Mouse (Mus musculus): ENCODE results near the gene Tbck. TPM values are rescaled to one million over a fixed set of nuclear protein-coding genes. Genes with fewer than 3 reads are reported as not detected.
A peak's percentile ranks its signal among the peaks of the same experiment; 100 is the strongest.

The Tbck gene
- polyA plus RNA-seq (2015; fragmentation: Nextera tagmentation; extraction: Ambion mirVana), result 36.8 and 38.0 TPM in 2 replicates

DNA sequence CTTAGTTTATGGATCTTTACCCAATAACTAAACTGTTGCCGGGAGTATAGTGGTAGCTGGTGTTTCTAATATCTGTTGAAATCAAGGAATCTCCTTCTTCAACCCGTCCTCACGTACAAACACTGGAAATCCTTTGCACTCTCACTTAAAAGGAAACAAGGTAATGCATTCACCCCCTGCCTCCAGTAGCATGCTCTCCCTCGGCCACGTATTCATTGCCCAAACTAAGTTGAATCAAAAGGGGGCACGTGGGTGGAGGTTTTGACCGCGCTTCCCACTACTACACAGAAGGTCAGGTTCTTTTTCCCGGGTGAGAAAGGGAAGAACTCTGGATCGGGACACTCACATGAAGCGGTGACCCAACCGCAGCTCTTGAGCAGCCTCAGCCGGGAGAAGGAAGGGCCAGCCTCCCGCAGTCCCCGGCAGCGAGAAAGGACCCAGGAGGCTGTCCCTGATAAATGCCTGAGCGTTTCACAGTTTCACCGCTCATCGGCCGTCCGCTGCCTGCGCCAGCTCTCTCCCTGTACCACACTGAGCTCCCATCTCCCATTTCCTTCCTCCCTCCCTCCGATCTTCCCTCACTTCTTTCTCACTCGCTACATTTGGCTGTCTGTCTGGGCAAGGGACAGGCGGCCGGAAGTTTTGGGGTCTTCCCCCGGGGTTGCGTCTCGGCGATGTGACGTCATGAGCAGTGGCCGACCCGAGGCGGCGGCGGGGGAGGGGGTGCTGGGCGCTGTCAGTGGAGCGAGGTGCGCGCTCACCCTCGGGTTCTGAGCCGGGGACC, at the start of gene Tbck:
TSS of gene Tbck (plus strand) at position 698 of the 784 bp plus-strand sequence.
- under 1% methylated on average over 42 of the region's 42 CpGs for WGBS
- ATAC-seq, result peak; percentile 97
- 0 out of 2 replicates have a peak, but pooled peaks cover 3% of the 10 kb centered on the region for H3K36me3 ChIP-seq
- H3K4me3 ChIP-seq (replicated peaks), result peak within 1 kb of the TSS; percentile 69
- H3K27me3 ChIP-seq, result no peaks in the 10 kb centered on the region
- H3K9me3 ChIP-seq, result no peaks in the 10 kb centered on the region
- peaks cover 22% of the 10 kb centered on the region for H3K4me1 ChIP-seq (replicated peaks)
- H3K27ac ChIP-seq, result peak within 1 kb of the TSS; percentile 85
- H3K9ac ChIP-seq (replicated peaks), result peak within 1 kb of the TSS; percentile 79
- H3K4me2 ChIP-seq (replicated peaks), result peak within 1 kb of the TSS; percentile 70

DNA sequence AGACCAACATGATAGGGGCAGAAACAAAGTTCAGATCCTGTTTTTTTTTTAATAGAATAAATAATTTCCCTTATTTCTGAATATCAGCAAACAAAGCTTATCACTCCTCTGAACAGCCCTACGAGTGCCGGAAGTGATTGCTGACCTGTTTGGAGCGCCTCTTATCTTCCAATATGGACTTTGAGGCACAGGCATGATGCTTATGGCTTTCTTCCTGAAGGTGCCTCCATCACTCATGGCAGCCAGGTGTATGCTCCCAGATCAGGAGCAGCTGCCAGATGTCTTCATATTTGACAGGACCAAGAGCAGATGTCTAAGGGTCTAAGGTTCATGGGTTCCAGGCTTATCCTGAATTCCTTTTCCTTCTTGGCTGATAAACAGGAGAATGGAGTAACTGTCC, 46.9 kb upstream of the Tbck start:
- Histone ChIP-seq H3K4me1 (replicated peaks) (no peaks in the 10 kb centered on the region), H3K9me3 (no peaks in the 10 kb centered on the region), H3K9ac (replicated peaks) (no peak overlapping the region), H3K27ac (no peak overlapping the region), H3K27me3 (no peaks in the 10 kb centered on the region), H3K36me3 (no peaks in the 10 kb centered on the region), H3K4me3 (replicated peaks) (no peak overlapping the region), H3K4me2 (replicated peaks) (no peak overlapping the region)
- 94% methylated on average over 3 of the region's 3 CpGs for WGBS
- no peak for ATAC-seq

DNA sequence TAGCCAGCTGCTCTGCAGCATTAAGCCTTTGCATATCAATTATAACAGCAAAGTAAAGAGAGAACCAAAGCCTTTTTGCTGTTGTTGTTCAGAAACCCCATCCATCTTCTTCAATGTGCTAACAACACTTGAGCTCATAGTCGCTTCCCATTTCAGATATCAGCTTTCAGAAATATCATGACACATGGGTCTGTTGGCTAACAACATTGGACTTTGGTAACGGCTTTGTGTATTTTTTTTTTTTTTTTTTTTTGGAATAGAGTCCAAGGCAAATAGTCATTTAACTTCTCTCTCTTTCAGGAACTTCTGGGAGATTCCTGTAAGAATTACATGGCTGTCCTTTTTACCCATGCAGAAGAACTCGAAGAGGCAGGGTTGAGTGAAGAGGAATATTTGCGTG, 39.9 kb upstream of the Tbck start:
- no peaks in the 10 kb centered on the region for H3K36me3 ChIP-seq
- no peaks in the 10 kb centered on the region for H3K9me3 ChIP-seq
- H3K27me3 ChIP-seq, result no peaks in the 10 kb centered on the region
- ATAC-seq, result no peak
- H3K4me3 ChIP-seq (replicated peaks), result no peak overlapping the region
- H3K9ac ChIP-seq (replicated peaks), result no peak overlapping the region
- no peak overlapping the region for H3K4me2 ChIP-seq (replicated peaks)
- WGBS, result 84% methylated on average over 4 of the region's 4 CpGs
- no peaks in the 10 kb centered on the region for H3K4me1 ChIP-seq (replicated peaks)
- H3K27ac ChIP-seq, result no peak overlapping the region

DNA sequence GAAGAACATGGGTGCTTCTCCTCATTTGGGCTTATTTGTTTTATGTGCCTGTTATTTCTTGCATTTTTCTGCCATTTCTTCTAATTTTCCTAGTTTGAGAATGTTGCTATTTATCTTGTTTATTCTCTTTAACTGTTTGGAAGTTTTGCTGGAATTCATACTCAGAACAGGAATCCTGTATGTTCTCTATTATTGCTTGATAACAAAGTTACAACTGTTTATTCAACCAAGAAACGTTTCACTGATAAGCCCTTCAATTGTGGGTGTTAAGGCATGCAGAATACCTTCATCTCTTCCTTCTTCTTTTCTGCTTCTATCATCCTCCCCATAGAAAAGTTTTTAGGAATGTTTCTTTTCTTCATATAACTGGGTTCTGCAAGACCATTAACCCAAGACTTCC, 37.1 kb upstream of the Tbck start:
- no peak overlapping the region for H3K4me3 ChIP-seq (replicated peaks)
- no peaks in the 10 kb centered on the region for H3K9me3 ChIP-seq
- 65% methylated on average over 1 of the region's 1 CpGs for WGBS
- no peaks in the 10 kb centered on the region for H3K27me3 ChIP-seq
- ATAC-seq, result no peak
- H3K9ac ChIP-seq (replicated peaks), result no peak overlapping the region
- no peaks in the 10 kb centered on the region for H3K4me1 ChIP-seq (replicated peaks)
- no peak overlapping the region for H3K27ac ChIP-seq
- H3K4me2 ChIP-seq (replicated peaks), result no peak overlapping the region
- no peaks in the 10 kb centered on the region for H3K36me3 ChIP-seq

DNA sequence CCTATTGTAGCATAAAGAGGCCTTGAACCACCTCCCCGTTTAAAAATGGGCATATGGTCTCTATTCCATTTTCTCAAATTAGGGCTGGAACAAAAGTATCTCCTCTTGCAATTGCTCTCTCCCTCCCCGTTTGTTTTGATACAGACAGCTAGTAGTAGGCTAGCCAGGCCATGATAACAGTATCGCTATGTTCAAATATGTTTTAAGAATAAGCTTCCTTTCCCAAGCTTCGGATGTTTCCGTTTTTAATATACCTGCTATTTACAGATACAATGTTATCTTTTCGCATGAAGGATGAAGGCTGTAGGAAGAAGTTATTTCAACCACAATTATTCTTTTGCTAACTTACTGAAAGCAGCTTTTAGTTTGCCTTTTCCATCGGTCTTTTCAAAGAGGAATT, 34.6 kb upstream of the Tbck start:
- Histone ChIP-seq H3K36me3 (no peaks in the 10 kb centered on the region), H3K4me2 (replicated peaks) (no peak overlapping the region), H3K9me3 (no peaks in the 10 kb centered on the region), H3K27me3 (no peaks in the 10 kb centered on the region), H3K9ac (replicated peaks) (no peak overlapping the region), H3K27ac (no peak overlapping the region), H3K4me3 (replicated peaks) (no peak overlapping the region), H3K4me1 (replicated peaks) (no peaks in the 10 kb centered on the region)
- no peak for ATAC-seq
- WGBS, result 91% methylated on average over 7 of the region's 7 CpGs

DNA sequence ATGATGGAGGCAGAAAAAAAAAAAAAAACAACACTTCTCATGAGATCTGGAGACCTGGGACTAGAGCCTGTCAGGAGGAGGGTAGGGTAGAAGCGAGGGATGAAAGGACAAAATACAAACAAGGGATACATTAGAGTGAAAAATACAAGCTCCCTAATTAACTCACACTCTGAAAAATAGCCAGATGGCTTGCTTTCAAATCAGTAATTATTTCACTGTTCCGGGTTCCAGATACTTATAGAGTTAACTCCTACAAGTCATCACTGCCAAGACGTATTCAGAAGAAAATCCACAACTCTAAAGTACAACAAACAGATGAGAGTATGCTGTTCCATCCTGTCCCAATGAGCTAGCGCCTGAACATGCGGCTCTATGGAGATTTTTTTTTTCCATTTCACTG, 33.8 kb upstream of the Tbck start:
- Histone ChIP-seq H3K9ac (replicated peaks) (no peak overlapping the region), H3K4me3 (replicated peaks) (no peak overlapping the region), H3K4me2 (replicated peaks) (no peak overlapping the region), H3K27ac (no peak overlapping the region), H3K4me1 (replicated peaks) (no peaks in the 10 kb centered on the region), H3K27me3 (no peaks in the 10 kb centered on the region), H3K36me3 (no peaks in the 10 kb centered on the region), H3K9me3 (no peaks in the 10 kb centered on the region)
- WGBS, result 89% methylated on average over 5 of the region's 5 CpGs
- ATAC-seq, result no peak

DNA sequence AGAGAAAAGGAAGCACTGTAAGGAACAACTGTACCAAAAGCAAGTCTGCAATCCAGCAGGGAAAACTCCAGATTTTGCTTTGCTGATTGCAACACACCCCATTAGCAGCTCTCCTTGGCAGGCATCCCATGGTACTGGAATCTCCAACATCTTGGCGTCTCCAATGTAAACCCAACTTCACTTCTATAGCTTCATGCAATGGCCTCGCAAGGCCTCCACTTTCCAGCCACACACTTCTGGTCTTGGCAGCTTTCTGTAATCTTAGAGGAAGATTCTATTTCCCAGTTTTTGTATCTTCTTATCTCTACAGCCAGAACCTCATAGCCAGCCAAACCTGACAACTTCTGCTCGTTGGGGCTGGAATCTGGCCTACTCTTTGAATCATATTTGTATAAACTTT, 32.2 kb upstream of the Tbck start:
- H3K27me3 ChIP-seq, result no peaks in the 10 kb centered on the region
- 93% methylated on average over 3 of the region's 3 CpGs for WGBS
- no peak for ATAC-seq

DNA sequence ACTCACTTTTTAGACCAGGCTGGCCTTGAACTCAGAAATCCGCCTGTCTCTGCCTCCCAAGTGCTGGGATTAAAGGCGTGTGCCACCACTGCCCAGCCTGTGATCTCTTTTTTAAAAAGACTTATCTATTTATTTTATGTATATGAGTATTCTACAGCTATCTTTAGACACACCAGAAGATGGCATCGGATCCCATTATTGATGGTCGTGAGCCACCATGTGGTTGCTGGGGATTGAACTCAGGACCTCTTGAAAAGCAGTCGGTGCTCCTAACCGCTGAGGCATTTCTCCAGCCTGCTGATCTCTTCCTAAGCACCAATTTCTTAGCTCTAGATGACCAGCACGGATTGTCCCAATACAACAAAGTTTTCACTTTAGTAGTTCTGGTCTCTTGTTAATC, 30.0 kb upstream of the Tbck start:
- peaks cover 11% of the 10 kb centered on the region for H3K36me3 ChIP-seq
- H3K9ac ChIP-seq (replicated peaks), result no peak overlapping the region
- WGBS, result 88% methylated on average over 7 of the region's 7 CpGs
- no peaks in the 10 kb centered on the region for H3K4me1 ChIP-seq (replicated peaks)
- no peak overlapping the region for H3K27ac ChIP-seq
- no peak overlapping the region for H3K4me3 ChIP-seq (replicated peaks)
- no peak overlapping the region for H3K4me2 ChIP-seq (replicated peaks)
- ATAC-seq, result no peak
- H3K27me3 ChIP-seq, result no peaks in the 10 kb centered on the region
- H3K9me3 ChIP-seq, result no peaks in the 10 kb centered on the region

More for the DNA sequence above, 32.2 kb upstream of the Tbck start:
- Histone ChIP-seq H3K27ac (no peak overlapping the region), H3K4me2 (replicated peaks) (no peak overlapping the region), H3K9me3 (no peaks in the 10 kb centered on the region), H3K4me1 (replicated peaks) (no peaks in the 10 kb centered on the region), H3K36me3 (peaks cover 5% of the 10 kb centered on the region; the same call in 1 of the 2 replicates), H3K9ac (replicated peaks) (no peak overlapping the region), H3K4me3 (replicated peaks) (no peak overlapping the region)

DNA sequence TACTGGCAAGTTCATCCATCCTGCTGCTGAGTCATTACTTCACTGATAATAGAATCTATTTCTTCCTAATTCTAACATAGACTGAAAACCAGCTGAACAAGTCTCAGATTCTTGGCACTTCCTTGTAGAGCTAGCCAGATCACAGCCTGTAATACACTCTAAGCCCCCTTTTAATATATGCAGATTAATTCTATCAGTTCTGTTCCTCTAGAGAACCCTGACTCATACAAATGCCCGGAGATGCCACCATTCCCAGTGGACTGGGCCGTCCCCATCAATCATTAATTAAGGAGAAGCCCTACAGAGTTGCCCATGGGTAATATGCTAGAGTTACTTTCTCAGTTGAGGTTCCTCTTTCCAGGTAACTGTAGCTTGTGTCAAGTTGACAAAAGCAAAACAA, 28.0 kb upstream of the Tbck start:
- H3K9me3 ChIP-seq, result no peaks in the 10 kb centered on the region
- 68% methylated on average over 2 of the region's 2 CpGs for WGBS
- no peak for ATAC-seq

DNA sequence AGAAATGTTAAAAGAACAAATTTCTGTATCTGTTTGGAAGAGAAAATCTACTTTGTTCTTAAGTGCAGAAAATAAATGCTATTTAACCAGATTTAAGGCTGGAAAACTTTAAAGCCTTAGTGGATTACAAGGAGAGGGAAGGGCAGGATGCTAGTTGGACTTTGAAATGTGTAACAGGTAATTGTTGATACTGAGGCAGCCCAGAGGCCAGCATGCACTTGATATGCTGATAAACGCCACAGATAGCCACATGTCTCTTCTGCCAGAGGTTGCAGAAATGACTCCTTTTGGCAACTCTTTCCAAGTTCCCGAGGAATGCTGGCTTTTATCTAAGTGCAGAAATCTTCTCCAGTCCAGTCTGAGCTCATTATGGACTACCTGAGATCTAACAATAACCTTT, 6.5 kb upstream of the Tbck start:
- no peak overlapping the region for H3K4me3 ChIP-seq (replicated peaks)
- H3K27me3 ChIP-seq, result no peaks in the 10 kb centered on the region
- WGBS, result 87% methylated on average over 2 of the region's 2 CpGs
- H3K27ac ChIP-seq, result no peak overlapping the region
- peaks cover 21% of the 10 kb centered on the region for H3K36me3 ChIP-seq
- H3K9ac ChIP-seq (replicated peaks), result no peak overlapping the region
- H3K9me3 ChIP-seq, result no peaks in the 10 kb centered on the region
- H3K4me2 ChIP-seq (replicated peaks), result no peak overlapping the region
- no peak for ATAC-seq
- peaks cover 5% of the 10 kb centered on the region for H3K4me1 ChIP-seq (replicated peaks)

More for the DNA sequence above, 28.0 kb upstream of the Tbck start:
- H3K4me3 ChIP-seq (replicated peaks), result no peak overlapping the region
- H3K4me2 ChIP-seq (replicated peaks), result no peak overlapping the region
- H3K27me3 ChIP-seq, result no peaks in the 10 kb centered on the region
- no peak overlapping the region for H3K9ac ChIP-seq (replicated peaks)
- H3K27ac ChIP-seq, result no peak overlapping the region
- H3K4me1 ChIP-seq (replicated peaks), result no peaks in the 10 kb centered on the region
- H3K36me3 ChIP-seq, result peaks cover 31% of the 10 kb centered on the region

DNA sequence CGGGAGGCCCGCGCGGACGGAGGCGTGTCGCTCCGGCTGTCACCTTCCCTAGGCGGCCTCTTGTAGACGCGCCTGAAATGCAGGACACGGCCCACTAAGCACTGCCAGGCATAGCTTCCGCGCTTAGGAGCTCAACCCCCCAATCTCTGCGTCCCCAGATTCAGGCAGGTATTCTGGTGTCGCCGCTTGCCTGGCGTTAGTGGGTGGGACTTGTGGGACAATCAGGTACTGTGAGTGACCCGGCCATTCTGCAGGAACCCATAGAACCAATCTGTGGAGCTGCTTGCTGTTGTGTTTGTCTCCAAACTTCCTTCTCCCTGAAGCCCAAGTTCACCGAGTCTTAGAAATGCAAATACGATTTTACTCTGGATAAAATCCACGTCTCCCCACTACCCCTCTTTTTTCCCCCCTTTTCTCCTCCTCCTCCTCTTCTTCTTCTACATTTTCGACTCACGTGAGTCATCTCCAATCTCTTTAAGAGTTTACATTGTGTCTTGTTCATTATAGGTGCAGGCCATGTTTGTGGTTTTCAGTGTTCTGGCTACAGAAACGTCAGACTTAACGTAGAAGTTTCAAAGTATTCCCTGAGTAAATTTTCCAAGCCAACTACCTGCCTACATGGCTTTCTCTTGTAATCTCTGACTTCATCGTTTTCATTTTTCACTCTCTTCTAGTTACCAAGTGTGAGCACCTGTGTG, 436 bp downstream of the Tbck start, which contains the start of gene Aimp1:
TSS of gene Aimp1 (minus strand) at position 140 of the 698 bp plus-strand sequence.
- peaks cover 22% of the 10 kb centered on the region for H3K4me1 ChIP-seq (replicated peaks)
- peak within 1 kb of the TSS; percentile 79 for H3K9ac ChIP-seq (replicated peaks)
- H3K4me3 ChIP-seq (replicated peaks), result peak within 1 kb of the TSS; percentile 69
- peak within 1 kb of the TSS; percentile 85 for H3K27ac ChIP-seq
- peaks cover 5% of the 10 kb centered on the region; the same call in 1 of the 2 replicates for H3K36me3 ChIP-seq
- peak within 1 kb of the TSS; percentile 70 for H3K4me2 ChIP-seq (replicated peaks)
- no peaks in the 10 kb centered on the region for H3K27me3 ChIP-seq
- WGBS, result 2% methylated on average over 26 of the region's 27 CpGs
- H3K9me3 ChIP-seq, result no peaks in the 10 kb centered on the region
- ATAC-seq, result no peak

DNA sequence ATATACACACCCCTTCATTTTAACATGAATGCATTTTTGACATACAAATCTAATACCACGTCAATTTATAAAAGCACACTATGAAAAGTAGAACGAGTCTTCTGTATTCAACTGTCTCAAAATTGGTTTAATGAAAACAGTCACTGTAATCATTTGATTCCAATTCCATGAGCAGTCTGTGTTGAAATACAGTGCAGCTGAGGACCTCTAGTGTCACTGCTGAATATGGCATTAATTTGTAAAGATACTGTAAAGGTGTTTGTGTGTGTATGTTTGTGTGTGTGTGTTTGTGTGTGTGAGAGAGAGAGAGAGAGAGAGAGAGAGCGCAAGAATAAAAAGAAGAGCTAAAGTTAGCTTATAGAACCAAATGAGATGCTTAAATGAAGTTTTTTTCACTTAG, 17.4 kb downstream of the Tbck start:
- Histone ChIP-seq H3K4me2 (replicated peaks) (no peak overlapping the region), H3K9me3 (no peaks in the 10 kb centered on the region), H3K27ac (no peak overlapping the region), H3K4me1 (replicated peaks) (no peaks in the 10 kb centered on the region), H3K4me3 (replicated peaks) (no peak overlapping the region), H3K36me3 (peaks cover 7% of the 10 kb centered on the region), H3K9ac (replicated peaks) (no peak overlapping the region), H3K27me3 (no peaks in the 10 kb centered on the region)
- peak; percentile 53; the same call in 1 of the 2 replicates for ATAC-seq
- WGBS, result 85% methylated on average over 3 of the region's 3 CpGs
